Mouse (Mus musculus): ENCODE results near the gene Hoxb8. TPM values are rescaled to one million over a fixed set of nuclear protein-coding genes. Genes with fewer than 3 reads are reported as not detected.
A peak's percentile ranks its signal among the peaks of the same experiment; 100 is the strongest.

Gene Hoxb8
- total RNA-seq, 2 experiments from 2014 or later: 59.4 to 80.5 TPM

DNA sequence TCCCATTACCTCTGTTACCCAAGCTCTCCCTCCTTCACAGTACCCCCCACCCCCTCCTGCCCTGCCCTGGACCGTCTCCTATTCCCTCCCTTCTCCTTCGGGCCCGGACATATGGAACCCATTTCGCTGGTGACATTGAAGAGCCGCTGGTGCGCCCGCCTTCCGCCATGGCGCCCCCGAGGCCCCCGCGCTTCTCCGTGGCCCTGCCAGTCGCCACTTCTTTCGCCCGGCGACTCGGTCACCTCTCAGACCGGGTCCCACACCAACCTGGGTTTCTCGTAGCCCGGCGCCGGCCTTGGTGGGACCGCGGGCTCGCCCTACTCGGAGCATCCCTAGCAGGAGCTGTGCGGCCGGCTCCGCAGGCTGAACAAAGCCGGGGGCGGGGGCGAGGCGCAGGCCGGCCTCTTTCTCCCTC, 50.9 kb downstream of the Hoxb8 start:
- DNase-seq: no peak

DNA sequence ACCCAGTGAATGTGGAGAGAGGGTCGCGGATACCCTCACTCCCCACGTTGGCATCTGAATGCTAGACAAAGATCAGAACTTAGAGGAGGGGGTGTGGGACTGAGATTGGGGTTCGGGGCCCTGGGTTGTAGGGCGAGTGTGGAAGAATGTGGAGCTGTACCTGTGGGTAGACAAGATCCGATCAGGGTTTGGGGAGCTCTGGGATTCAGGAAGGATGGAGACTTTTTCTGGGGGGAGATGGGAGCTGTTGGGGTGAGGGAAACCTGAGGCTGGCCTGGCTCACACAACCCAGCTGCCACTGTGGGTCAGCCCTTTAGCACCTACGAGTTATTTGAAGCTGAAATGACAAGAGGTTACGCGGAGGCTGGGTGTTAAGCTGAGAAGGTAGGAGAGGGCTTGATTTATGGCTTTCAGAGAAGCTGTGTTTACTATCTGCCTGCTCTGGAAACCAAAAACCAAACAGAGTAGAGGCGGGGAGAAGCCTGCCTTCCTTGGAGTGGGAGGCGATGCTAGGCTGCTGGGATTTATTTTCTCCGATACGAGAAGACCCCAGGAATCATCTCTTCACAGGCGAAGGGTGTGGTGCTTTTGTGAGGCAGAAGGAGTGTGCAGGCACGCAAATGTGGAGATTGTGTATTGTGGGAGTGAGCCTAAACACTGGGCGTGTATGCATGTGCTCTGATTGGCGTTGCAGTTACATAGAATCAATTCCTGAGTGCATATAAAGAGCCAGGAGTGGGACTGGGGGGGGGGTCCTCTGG, 51.7 kb downstream of the Hoxb8 start:
- no peak for DNase-seq

- DNase-seq: no peak
Measured at GRCm38 (mm10) chr11:96334002-96334364, 52.3 kb downstream of the Hoxb8 start.

Small RNA genes lying within 50 kb of the gene (microRNA-seq; reads per million reads assigned to microRNA genes)
- 58,355 reads per million, percentile 99 among the genes with 10 or more reads in this experiment for gene Mir10a
- gene Mir196a-1: 24.9 reads per million, percentile 37 among the genes with 10 or more reads in this experiment

Other genes with a start within 250 kb of the Hoxb8 start
- 10 to 100 TPM; 85.8 to 89.6 TPM for gene Snf8, start 247.0 kb upstream of the Hoxb8 start, total RNA-seq (2021)
- gene Ube2z, start 216.5 kb upstream of the Hoxb8 start, total RNA-seq (2021): 10 to 100 TPM; 53.4 to 56.4 TPM
- gene Atp5g1, start 206.2 kb upstream of the Hoxb8 start, total RNA-seq (2021): 100 to 1,000 TPM; 268 to 316 TPM
- gene Calcoco2, start 169.9 kb upstream of the Hoxb8 start, total RNA-seq (2021): not detected
- not detected for gene Ttll6, start 148.1 kb upstream of the Hoxb8 start, total RNA-seq (2021)
- gene Hoxb13, start 87.6 kb upstream of the Hoxb8 start, total RNA-seq (2021): not detected
- gene Hoxb9, start 10.4 kb upstream of the Hoxb8 start, total RNA-seq (2021): 100 to 1,000 TPM; 225 to 357 TPM
- 10 to 100 TPM; 35.5 to 49.8 TPM for gene Hoxb7, start 4.7 kb downstream of the Hoxb8 start, total RNA-seq (2021)
- gene Hoxb6, start 10.6 kb downstream of the Hoxb8 start, total RNA-seq (2021): 10 to 100 TPM; 43.9 to 62.2 TPM
- 10 to 100 TPM; 16.1 to 27.0 TPM for gene Hoxb5, start 21.4 kb downstream of the Hoxb8 start, total RNA-seq (2021)
- 10 to 100 TPM; 15.6 to 20.9 TPM for gene Hoxb4, start 36.4 kb downstream of the Hoxb8 start, total RNA-seq (2021)
- 10 to 100 TPM; 15.7 to 20.2 TPM for gene Hoxb3, start 41.4 kb downstream of the Hoxb8 start, total RNA-seq (2021)
- gene Hoxb2, start 68.6 kb downstream of the Hoxb8 start, total RNA-seq (2021): 10 to 100 TPM; 20.0 to 21.8 TPM
- gene Hoxb1, start 83.8 kb downstream of the Hoxb8 start, total RNA-seq (2021): not detected
- gene Skap1, start 182.7 kb downstream of the Hoxb8 start, total RNA-seq (2021): 1 to 10 TPM; 7.5 to 8.2 TPM

All from adrenal gland, postnatal 36 days (tissue).